Mouse (Mus musculus) hindbrain, embryonic 11.5 days (tissue): Measurements from ENCODE around the gene Stmn1. TPM values are rescaled to one million over a fixed set of nuclear protein-coding genes. Genes with fewer than 3 reads are reported as not detected.
A peak's percentile ranks its signal among the peaks of the same experiment; 100 is the strongest.

Experiments used
- ATAC-seq: fragments of 200-750 bp; cut with Nextera tagmentation; 2 replicates; pipeline ENCODE4 v1.8.0; 2017; ENCODE audit warnings: mild to moderate bottlenecking, moderate TSS enrichment, moderate library complexity; ENCODE audit not compliant: low FRiP score
- DNase-seq: peaks from one replicate; pipeline ENCODE4 v3.0.0-alpha.2; 2015; ENCODE audit warnings: low spot score
- H3K27ac ChIP-seq: fragments of 300-500 bp; sonication (generic); 2 replicates; pipeline ENCODE4 v1.5.1; 2014; ENCODE audit warnings: mild to moderate bottlenecking, low read depth, low read length
- H3K27me3 ChIP-seq: fragments of 300-500 bp; sonication (generic); 2 replicates; pipeline ENCODE4 v1.6.1; 2014; ENCODE audit warnings: mild to moderate bottlenecking, low read length, moderate library complexity, mixed read lengths; ENCODE audit not compliant: control insufficient read depth, insufficient read depth
- H3K36me3 ChIP-seq: fragments of 300-500 bp; sonication (generic); 2 replicates; pipeline ENCODE4 v1.6.1; 2014; ENCODE audit warnings: mild to moderate bottlenecking, low read length, moderate library complexity, mixed read lengths; ENCODE audit not compliant: control insufficient read depth, insufficient read depth
- H3K4me1 ChIP-seq: fragments of 300-500 bp; sonication (generic); replicated peaks from 2 replicates; pipeline ENCODE4 v1.6.1; 2014; ENCODE audit warnings: low read length, mixed read lengths; ENCODE audit not compliant: control insufficient read depth, insufficient read depth
- H3K4me2 ChIP-seq: fragments of 300-500 bp; sonication (generic); replicated peaks from 2 replicates; pipeline ENCODE4 v1.6.1; 2014; ENCODE audit warnings: mild to moderate bottlenecking, low read depth, low read length
- H3K4me3 ChIP-seq: fragments of 300-500 bp; sonication (generic); 2 replicates; pipeline ENCODE4 v1.5.1; 2014; ENCODE audit warnings: low read depth, low read length
- H3K9ac ChIP-seq: fragments of 300-500 bp; sonication (generic); 2 replicates; pipeline ENCODE4 v1.6.1; 2014; ENCODE audit warnings: low read depth, low read length
- H3K9me3 ChIP-seq: fragments of 300-500 bp; sonication (generic); 2 replicates; pipeline ENCODE4 v1.6.1; 2016; ENCODE audit warnings: low read length; ENCODE audit not compliant: control insufficient read depth
- whole genome bisulfite sequencing: fragments of 180-500 bp; shearing (Covaris S2); extraction: QIAGEN DNeasy Blood & Tissue Kit; methylation state at CpG from one replicate; pipeline ENCODE4 v1.1.7; 2014; 5-methylcytosine and 5-hydroxymethylcytosine counted together
- polyA plus RNA-seq: library from polyadenylated mRNA; unstranded; fragments of >200 nt; fragmentation: Nextera tagmentation; extraction: Ambion mirVana; gene quantifications from 2 replicates; pipeline ENCODE4 v1.2.1, GENCODE M21; 2014

Gene Stmn1
- polyA plus RNA-seq, 1 experiment from 2014 or later = 4,492 TPM

DNA sequence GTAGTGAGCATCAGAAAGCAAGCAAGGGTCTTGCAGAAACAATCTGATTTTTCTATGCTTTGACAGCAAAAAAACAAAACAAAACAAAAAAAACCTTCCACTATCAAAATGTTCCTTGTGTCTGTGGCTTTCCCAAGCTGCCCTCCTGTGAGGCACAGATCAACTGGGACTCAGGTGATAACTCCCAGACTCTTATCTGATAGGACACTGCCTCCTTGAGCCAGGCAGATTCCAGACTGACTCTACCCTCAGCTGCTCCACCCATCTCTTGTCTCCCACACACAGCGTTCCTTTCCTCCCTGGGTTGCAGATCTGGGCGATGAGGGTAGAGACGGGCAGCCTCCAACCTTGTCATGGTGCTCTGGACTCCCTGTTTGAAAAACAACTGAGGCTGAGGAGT lies 29.0 kb upstream of the Stmn1 start:
- Histone ChIP-seq H3K36me3 (no peaks in the 10 kb centered on the region), H3K27me3 (no peaks in the 10 kb centered on the region), H3K4me3 (no peak overlapping the region), H3K4me1 (no peaks in the 10 kb centered on the region), H3K4me2 (no peak overlapping the region), H3K27ac (no peak overlapping the region), H3K9ac (no peak overlapping the region), H3K9me3 (no peaks in the 10 kb centered on the region)
- DNase-seq = no peak
- 69% methylated on average over 3 of the region's 3 CpGs for whole genome bisulfite sequencing
- no peak for ATAC-seq

DNA sequence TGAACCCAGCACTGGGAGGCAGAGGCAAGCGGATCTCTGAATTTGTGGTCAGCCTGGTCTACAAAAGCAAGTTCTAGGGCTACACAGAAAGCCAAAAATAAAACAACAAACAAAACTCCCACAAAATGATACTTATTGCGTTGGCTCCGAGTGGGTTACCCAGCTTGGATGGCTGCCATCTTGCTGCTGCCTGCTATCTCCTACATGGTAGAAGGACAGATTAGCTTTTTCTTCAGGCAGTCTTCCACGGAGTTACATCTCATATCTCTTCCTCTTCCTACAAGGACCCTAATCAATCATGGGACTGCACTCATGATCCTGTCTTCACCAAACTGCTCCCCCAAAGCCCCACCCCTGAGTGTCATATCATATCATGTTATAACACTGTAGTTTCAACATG lies 28.2 kb upstream of the Stmn1 start:
- no peaks in the 10 kb centered on the region for H3K4me1 ChIP-seq
- no peaks in the 10 kb centered on the region for H3K9me3 ChIP-seq
- no peak for ATAC-seq
- WGBS = 89% methylated on average over 4 of the region's 4 CpGs
- no peak overlapping the region for H3K9ac ChIP-seq
- H3K4me2 ChIP-seq = no peak overlapping the region
- no peak overlapping the region for H3K27ac ChIP-seq
- H3K36me3 ChIP-seq = no peaks in the 10 kb centered on the region
- no peak overlapping the region for H3K4me3 ChIP-seq
- DNase-seq = no peak
- no peaks in the 10 kb centered on the region for H3K27me3 ChIP-seq

DNA sequence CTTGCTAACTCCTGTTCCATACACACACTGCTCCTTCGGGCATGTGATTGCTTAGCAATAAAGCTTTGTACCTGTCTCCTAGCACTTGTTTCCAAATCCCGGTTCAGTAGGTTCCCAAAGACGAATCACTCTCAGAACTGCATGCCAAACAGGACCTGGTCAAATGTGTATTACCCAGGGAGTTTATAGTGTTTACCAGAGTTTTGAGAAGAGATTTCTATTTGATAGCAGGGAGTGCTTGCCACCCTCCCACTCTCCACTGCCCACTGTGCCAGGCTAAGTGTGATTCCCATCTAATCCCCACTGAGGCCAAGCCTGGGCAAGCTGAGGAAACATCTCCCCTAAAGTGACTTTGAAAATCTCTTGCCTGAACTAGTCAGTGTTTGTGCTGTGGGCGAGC lies 25.9 kb upstream of the Stmn1 start:
- H3K36me3 ChIP-seq = no peaks in the 10 kb centered on the region
- no peaks in the 10 kb centered on the region for H3K4me1 ChIP-seq
- DNase-seq (no peak), ATAC-seq (no peak)
- no peak overlapping the region for H3K27ac ChIP-seq
- no peak overlapping the region for H3K9ac ChIP-seq
- no peaks in the 10 kb centered on the region for H3K9me3 ChIP-seq
- WGBS = 86% methylated on average over 4 of the region's 4 CpGs
- H3K4me3 ChIP-seq = no peak overlapping the region
- H3K27me3 ChIP-seq = no peaks in the 10 kb centered on the region
- H3K4me2 ChIP-seq = no peak overlapping the region

DNA sequence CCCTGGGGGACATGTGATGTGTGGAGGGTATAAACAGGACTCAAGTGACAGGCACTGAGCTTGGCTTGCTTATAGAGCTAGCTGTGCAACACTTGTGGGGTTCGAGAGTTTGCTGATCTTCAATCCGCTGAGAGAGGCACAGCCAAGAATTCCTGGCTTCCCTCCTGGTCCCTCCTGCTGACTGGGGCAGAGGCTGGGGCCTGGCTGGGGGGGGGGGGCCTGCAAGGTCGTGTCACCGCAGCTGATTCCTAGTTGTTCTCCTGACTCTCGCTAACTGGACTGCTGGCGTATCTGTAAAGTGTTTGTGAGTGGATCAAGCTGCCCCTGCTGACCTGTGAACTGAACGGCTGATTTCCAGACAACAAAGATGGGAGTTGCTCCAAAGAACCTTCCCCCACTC lies 24.5 kb upstream of the Stmn1 start:
- ATAC-seq (no peak), DNase-seq (no peak)
- Histone ChIP-seq H3K27ac (no peak overlapping the region), H3K9me3 (no peaks in the 10 kb centered on the region), H3K4me2 (no peak overlapping the region), H3K36me3 (no peaks in the 10 kb centered on the region), H3K4me1 (no peaks in the 10 kb centered on the region), H3K4me3 (no peak overlapping the region), H3K27me3 (no peaks in the 10 kb centered on the region), H3K9ac (no peak overlapping the region)
- 38% methylated on average over 7 of the region's 7 CpGs for WGBS

DNA sequence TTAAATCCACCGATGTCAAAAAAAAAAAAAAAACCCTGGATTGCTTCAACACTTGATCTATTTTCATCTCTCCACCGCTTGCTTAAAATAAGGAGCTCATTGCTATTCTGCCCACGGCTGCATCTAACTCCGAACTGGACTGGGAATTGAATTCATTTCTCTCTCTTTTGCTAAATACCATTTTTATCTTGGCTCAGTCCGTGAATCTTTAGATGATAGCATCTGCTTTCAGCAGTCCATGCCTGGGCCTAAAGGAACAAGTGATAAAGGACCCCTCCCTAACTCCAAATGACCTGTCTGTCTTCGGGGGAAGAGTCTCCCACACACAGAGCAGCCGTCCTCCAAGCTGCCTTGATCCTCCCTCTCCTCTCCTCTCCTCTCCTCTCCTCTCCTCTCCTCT lies 23.2 kb upstream of the Stmn1 start:
- Histone ChIP-seq H3K9me3 (no peaks in the 10 kb centered on the region), H3K4me1 (no peaks in the 10 kb centered on the region; the same call in 1 of the 2 replicates), H3K27me3 (no peaks in the 10 kb centered on the region), H3K9ac (no peak overlapping the region), H3K27ac (no peak overlapping the region), H3K4me2 (no peak overlapping the region), H3K4me3 (no peak overlapping the region), H3K36me3 (no peaks in the 10 kb centered on the region)
- 70% methylated on average over 7 of the region's 7 CpGs for WGBS
- DNase-seq = no peak
- no peak for ATAC-seq

DNA sequence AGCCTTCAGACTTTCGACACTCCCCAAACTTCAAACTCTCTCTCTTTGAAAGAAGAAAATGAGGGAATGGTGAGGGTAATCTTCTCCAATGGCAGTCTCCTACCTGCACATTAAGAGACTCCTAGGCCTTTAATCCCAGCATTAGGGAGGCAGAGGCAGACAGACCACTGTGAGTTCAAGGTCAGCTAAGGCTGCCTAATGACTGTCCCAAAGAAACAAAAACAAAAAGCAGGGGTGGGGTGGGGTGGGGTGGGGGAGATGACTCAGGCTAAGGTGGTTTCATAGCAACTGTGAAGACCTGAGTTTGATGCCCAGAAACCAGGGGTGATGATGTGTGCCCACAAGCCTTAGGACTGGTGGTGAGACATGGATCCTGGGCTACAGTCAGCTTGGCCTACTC lies 22.6 kb upstream of the Stmn1 start:
- H3K27me3 ChIP-seq = no peaks in the 10 kb centered on the region
- H3K4me1 ChIP-seq = peaks cover 2% of the 10 kb centered on the region; the same call in 1 of the 2 replicates
- 58% methylated on average over 1 of the region's 1 CpGs for WGBS
- H3K4me3 ChIP-seq = no peak overlapping the region
- no peak for ATAC-seq
- no peaks in the 10 kb centered on the region for H3K9me3 ChIP-seq
- no peak overlapping the region for H3K4me2 ChIP-seq
- H3K27ac ChIP-seq = no peak overlapping the region
- DNase-seq = no peak
- no peak overlapping the region for H3K9ac ChIP-seq
- no peaks in the 10 kb centered on the region for H3K36me3 ChIP-seq

DNA sequence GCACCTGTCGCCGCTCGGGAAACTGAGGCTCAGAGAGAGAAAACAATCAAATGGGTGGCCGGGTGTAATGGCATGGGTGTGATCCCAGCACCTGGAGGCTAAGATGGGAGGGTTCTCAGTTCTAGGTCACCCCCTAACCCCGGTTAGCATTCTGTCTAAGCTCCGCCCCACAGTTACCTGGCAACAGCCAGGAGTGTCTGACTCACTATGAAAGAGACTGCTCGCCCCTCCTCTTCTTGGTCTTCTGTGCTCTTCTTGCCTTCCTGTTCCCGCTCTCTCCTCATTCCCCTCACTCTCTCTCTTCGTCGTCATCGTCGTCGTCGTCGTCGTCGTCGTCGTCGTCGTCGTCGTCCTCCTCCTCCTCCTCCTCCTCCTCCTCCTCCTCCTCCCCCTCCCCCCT lies 20.2 kb upstream of the Stmn1 start:
- Histone ChIP-seq H3K27me3 (no peaks in the 10 kb centered on the region), H3K27ac (no peak overlapping the region), H3K9ac (no peak overlapping the region), H3K36me3 (no peaks in the 10 kb centered on the region), H3K4me2 (no peak overlapping the region), H3K4me3 (no peak overlapping the region), H3K4me1 (peaks cover 3% of the 10 kb centered on the region), H3K9me3 (no peaks in the 10 kb centered on the region)
- ATAC-seq (no peak), DNase-seq (no peak)
- 47% methylated on average over 23 of the region's 23 CpGs for WGBS

DNA sequence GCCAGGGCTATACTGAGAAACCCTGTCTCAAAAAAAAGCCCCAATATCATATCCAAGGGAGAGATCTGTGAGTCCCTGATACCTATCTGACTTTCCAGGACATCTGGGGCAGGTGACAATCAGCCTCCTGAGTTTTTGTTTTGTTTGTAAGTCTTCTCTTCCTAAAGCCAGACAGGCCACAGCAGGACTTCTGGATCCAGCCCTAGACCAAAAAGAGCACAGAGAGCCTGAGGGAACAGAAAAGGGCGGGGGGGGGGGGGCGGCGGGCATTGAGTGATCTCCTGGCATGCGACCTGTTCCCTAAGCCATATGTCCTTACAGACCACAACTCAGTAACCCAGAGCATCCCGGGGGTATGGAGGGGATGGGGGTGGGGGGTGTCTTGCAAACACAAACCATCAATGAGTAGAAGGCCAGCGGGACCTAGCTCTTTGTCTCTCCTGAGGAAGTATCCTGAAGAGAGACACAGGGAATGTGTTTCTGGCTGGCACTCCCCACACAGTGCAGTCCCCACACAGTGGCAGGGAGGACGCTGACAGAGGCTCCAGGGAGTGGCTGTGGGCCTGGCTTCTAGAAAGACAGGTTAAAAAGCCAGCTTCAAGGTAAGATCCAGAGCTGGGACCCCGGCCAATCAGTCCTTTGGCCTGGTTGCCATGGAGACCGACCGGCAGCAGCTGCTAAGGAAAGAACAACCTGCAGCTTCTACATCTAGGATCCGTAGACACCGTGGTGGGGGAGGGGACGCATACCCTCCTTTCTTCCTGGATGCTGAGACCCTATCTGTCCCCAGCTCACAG lies 18.3 kb upstream of the Stmn1 start:
- no peak overlapping the region for H3K4me2 ChIP-seq
- H3K36me3 ChIP-seq = no peaks in the 10 kb centered on the region
- no peak overlapping the region for H3K4me3 ChIP-seq
- DNase-seq (peak; percentile 79), ATAC-seq (peak; percentile 64; the same call in 1 of the 2 replicates)
- WGBS = 17% methylated on average over 12 of the region's 13 CpGs
- peak overlapping the region; percentile 88 for H3K27ac ChIP-seq
- H3K27me3 ChIP-seq = peaks cover 4% of the 10 kb centered on the region
- no peaks in the 10 kb centered on the region for H3K9me3 ChIP-seq
- peaks cover 3% of the 10 kb centered on the region for H3K4me1 ChIP-seq
- peak overlapping the region; percentile 60 for H3K9ac ChIP-seq
